Mouse (Mus musculus) limb, embryonic 15.5 days (tissue): ENCODE measurements around the gene Ctsk. TPM values are rescaled to one million over a fixed set of nuclear protein-coding genes. Genes with fewer than 3 reads are reported as not detected.

Source experiments
- ATAC-seq: fragments of 200-750 bp; cut with Nextera tagmentation; 2 replicates; pipeline ENCODE4 v1.8.0; 2017; ENCODE audit warnings: low read depth, moderate TSS enrichment; ENCODE audit not compliant: insufficient number of reproducible peaks, low FRiP score, low TSS enrichment
- H3K27ac ChIP-seq: fragments of 300-500 bp; sonication (generic); 2 replicates; pipeline ENCODE4 v1.5.1; 2015; ENCODE audit warnings: moderate library complexity, mild to moderate bottlenecking, inconsistent platforms
- H3K27me3 ChIP-seq: fragments of 300-500 bp; sonication (generic); 2 replicates; pipeline ENCODE4 v1.6.1; 2015; ENCODE audit warnings: inconsistent platforms
- H3K36me3 ChIP-seq: fragments of 300-500 bp; sonication (generic); 2 replicates; pipeline ENCODE4 v1.6.1; 2015; ENCODE audit warnings: inconsistent platforms
- H3K4me1 ChIP-seq: fragments of 300-500 bp; sonication (generic); 2 replicates; pipeline ENCODE4 v1.6.1; 2015; ENCODE audit warnings: inconsistent platforms
- H3K4me2 ChIP-seq: fragments of 300-500 bp; sonication (generic); 2 replicates; pipeline ENCODE4 v1.6.1; 2015; ENCODE audit warnings: mild to moderate bottlenecking, inconsistent platforms
- H3K4me3 ChIP-seq: fragments of 300-500 bp; sonication (generic); 2 replicates; pipeline ENCODE4 v1.5.1; 2015; ENCODE audit warnings: mild to moderate bottlenecking, inconsistent platforms
- H3K9ac ChIP-seq: fragments of 300-500 bp; sonication (generic); 2 replicates; pipeline ENCODE4 v1.6.1; 2015; ENCODE audit warnings: inconsistent platforms
- H3K9me3 ChIP-seq: fragments of 300-500 bp; sonication (generic); 2 replicates; pipeline ENCODE4 v1.6.1; 2016; ENCODE audit warnings: inconsistent platforms
- WGBS: fragments of 180-500 bp; shearing (Covaris S2); methylation state at CpG from one replicate; pipeline ENCODE4 v1.1.7; 2015; 5-methylcytosine and 5-hydroxymethylcytosine counted together
- polyA plus RNA-seq: library from polyadenylated mRNA; unstranded; fragments of >200 nt; fragmentation: Nextera tagmentation; extraction: Ambion mirVana; gene quantifications from 2 replicates; pipeline ENCODE4 v1.2.1, GENCODE M21; 2015

The Ctsk gene
- polyA plus RNA-seq, 1 experiment from 2014 or later: 97.6 TPM

DNA sequence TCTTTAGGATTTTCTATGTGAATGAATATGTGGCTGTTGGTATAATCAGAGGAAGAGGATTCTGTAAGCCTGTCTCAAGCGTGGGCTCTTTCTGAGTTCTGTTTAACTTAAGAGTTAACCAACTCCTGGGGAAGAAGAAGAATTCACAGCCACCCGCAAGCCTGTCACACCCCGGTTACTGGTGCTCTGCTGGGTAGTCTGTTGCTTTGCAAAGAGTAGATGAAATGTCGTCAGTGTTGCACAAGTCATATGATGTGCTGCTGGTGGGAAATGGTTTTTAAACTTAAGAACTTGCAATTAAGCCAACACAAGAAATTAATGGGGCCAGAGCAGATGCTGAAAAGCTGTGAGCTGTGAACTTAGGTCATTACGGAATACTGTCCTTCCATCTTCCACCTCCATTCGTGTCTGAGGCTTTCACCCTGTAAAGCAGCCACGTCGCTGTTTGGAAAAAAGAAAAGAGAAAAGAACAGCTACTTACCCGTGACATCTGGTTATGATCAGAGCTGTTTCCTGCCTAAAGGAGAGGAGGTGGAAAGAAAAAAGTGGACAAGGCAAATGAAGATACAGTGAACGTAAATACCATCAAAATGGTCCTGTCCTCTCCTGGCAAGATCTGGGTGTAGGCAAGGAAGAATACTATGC, 562 bp downstream of the Ctsk start:
- H3K4me2 ChIP-seq: peak overlapping the region; percentile 48
- ATAC-seq: no peak; the same call in 1 of the 2 replicates
- peaks cover 25% of the 10 kb centered on the region for H3K36me3 ChIP-seq
- WGBS: 20% methylated on average over 10 of the region's 10 CpGs
- H3K4me1 ChIP-seq: peaks cover 6% of the 10 kb centered on the region
- H3K9me3 ChIP-seq: no peaks in the 10 kb centered on the region
- H3K27ac ChIP-seq: peak overlapping the region; percentile 85
- no peaks in the 10 kb centered on the region for H3K27me3 ChIP-seq
- peak overlapping the region; percentile 31; the same call in 1 of the 2 replicates for H3K9ac ChIP-seq
- peak overlapping the region; percentile 37 for H3K4me3 ChIP-seq

GRCm38 (mm10) chr3:95502312-95502711, 3.3 kb downstream of the Ctsk start:
- Histone ChIP-seq H3K36me3 (peaks cover 20% of the 10 kb centered on the region), H3K4me2 (no peak overlapping the region), H3K4me3 (no peak overlapping the region), H3K4me1 (peaks cover 6% of the 10 kb centered on the region), H3K27ac (no peak overlapping the region), H3K9ac (no peak overlapping the region), H3K27me3 (no peaks in the 10 kb centered on the region), H3K9me3 (no peaks in the 10 kb centered on the region)
- ATAC-seq: no peak
- WGBS: 72% methylated on average over 2 of the region's 2 CpGs

- H3K4me2 ChIP-seq: no peak overlapping the region
- H3K4me3 ChIP-seq: no peak overlapping the region
- no peaks in the 10 kb centered on the region for H3K4me1 ChIP-seq
- no peaks in the 10 kb centered on the region for H3K9me3 ChIP-seq
- no peak overlapping the region for H3K27ac ChIP-seq
- WGBS: 52% methylated on average over 6 of the region's 6 CpGs
- H3K9ac ChIP-seq: no peak overlapping the region
- ATAC-seq: no peak
- no peaks in the 10 kb centered on the region for H3K27me3 ChIP-seq
- H3K36me3 ChIP-seq: peaks cover 20% of the 10 kb centered on the region; the same call in 1 of the 2 replicates
Observed at GRCm38 (mm10) chr3:95509348-95509747, 10.3 kb downstream of the Ctsk start.

DNA sequence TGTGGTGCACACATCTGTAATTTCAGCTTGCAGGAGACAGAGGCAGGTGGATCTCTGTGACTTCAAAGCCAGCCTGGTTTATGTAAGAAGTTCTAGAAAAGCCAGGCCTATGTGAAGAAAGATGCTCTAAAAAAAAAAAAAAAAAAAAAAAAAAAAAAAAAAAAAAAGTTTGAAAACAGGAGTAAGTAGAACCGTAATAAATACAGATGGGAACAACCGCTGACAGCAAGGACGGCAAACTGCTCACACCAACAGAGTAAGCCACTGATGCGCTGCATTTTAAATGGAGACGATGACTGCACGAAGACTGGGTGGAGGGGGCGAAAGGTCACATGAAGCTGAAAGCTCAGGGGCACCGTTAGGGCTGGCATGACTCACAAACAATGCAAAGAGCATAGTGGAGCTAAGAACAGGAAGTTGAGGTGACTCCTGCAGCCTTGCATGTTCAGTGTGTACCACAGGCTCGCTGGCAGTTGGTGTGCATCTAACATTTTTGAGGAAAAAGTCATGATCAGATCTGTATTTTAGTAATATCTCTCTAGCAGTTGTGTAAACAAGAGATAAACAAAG, 12.6 kb downstream of the Ctsk start:
- Histone ChIP-seq H3K4me1 (no peaks in the 10 kb centered on the region), H3K4me3 (no peak overlapping the region)
- 74% methylated on average over 9 of the region's 9 CpGs for WGBS

GRCm38 (mm10) chr3:95516614-95517041, 17.6 kb downstream of the Ctsk start:
- H3K27me3 ChIP-seq: no peaks in the 10 kb centered on the region
- no peaks in the 10 kb centered on the region for H3K36me3 ChIP-seq
- peaks cover 2% of the 10 kb centered on the region; the same call in 1 of the 2 replicates for H3K4me1 ChIP-seq
- no peaks in the 10 kb centered on the region for H3K9me3 ChIP-seq
- H3K4me2 ChIP-seq: no peak overlapping the region
- no peak overlapping the region for H3K4me3 ChIP-seq
- no peak for ATAC-seq
- no peak overlapping the region for H3K27ac ChIP-seq
- H3K9ac ChIP-seq: no peak overlapping the region
- WGBS: 98% methylated on average over 3 of the region's 3 CpGs

More for the DNA sequence above, 12.6 kb downstream of the Ctsk start:
- no peaks in the 10 kb centered on the region for H3K9me3 ChIP-seq
- ATAC-seq: no peak
- no peak overlapping the region for H3K9ac ChIP-seq
- H3K4me2 ChIP-seq: no peak overlapping the region
- H3K27me3 ChIP-seq: no peaks in the 10 kb centered on the region
- peaks cover 15% of the 10 kb centered on the region; the same call in 1 of the 2 replicates for H3K36me3 ChIP-seq
- H3K27ac ChIP-seq: no peak overlapping the region

DNA sequence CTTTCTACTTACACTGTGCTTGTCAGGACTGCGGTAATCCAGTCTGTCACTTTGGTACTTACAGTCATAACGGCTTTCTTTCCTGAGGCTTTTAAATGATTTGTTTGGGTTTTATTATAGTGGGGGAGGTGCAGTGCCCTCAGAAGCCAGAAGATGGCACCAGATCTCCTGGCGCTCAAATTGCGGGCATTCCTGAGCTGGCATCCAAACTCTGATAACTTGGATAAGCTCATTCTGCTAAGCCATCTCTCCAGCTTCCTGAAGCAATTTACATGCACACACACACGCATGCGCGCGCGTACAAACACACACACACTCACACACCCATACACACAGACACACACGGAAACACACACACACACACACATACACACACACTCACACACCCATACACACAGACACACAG, 18.4 kb downstream of the Ctsk start:
- ATAC-seq: no peak
- WGBS: 18% methylated on average over 10 of the region's 10 CpGs
- H3K27me3 ChIP-seq: no peaks in the 10 kb centered on the region

GRCm38 (mm10) chr3:95518891-95519290, 19.8 kb downstream of the Ctsk start:
- H3K27ac ChIP-seq: no peak overlapping the region
- no peak overlapping the region for H3K4me2 ChIP-seq
- H3K4me3 ChIP-seq: no peak overlapping the region
- peaks cover 2% of the 10 kb centered on the region; the same call in 1 of the 2 replicates for H3K4me1 ChIP-seq
- no peaks in the 10 kb centered on the region for H3K36me3 ChIP-seq
- no peak for ATAC-seq
- H3K9ac ChIP-seq: no peak overlapping the region
- no peaks in the 10 kb centered on the region for H3K9me3 ChIP-seq
- WGBS: 77% methylated on average over 7 of the region's 7 CpGs
- no peaks in the 10 kb centered on the region for H3K27me3 ChIP-seq

More for the DNA sequence above, 18.4 kb downstream of the Ctsk start:
- Histone ChIP-seq H3K9me3 (no peaks in the 10 kb centered on the region), H3K4me1 (peaks cover 2% of the 10 kb centered on the region; the same call in 1 of the 2 replicates), H3K4me3 (no peak overlapping the region), H3K4me2 (no peak overlapping the region), H3K36me3 (no peaks in the 10 kb centered on the region), H3K9ac (no peak overlapping the region), H3K27ac (no peak overlapping the region)

GRCm38 (mm10) chr3:95519315-95519714, 20.3 kb downstream of the Ctsk start:
- ATAC-seq: no peak
- Histone ChIP-seq H3K9me3 (no peaks in the 10 kb centered on the region), H3K4me2 (no peak overlapping the region), H3K4me3 (no peak overlapping the region), H3K27me3 (no peaks in the 10 kb centered on the region), H3K27ac (no peak overlapping the region), H3K4me1 (peaks cover 2% of the 10 kb centered on the region; the same call in 1 of the 2 replicates), H3K36me3 (no peaks in the 10 kb centered on the region), H3K9ac (no peak overlapping the region)
- 67% methylated on average over 2 of the region's 2 CpGs for WGBS

DNA sequence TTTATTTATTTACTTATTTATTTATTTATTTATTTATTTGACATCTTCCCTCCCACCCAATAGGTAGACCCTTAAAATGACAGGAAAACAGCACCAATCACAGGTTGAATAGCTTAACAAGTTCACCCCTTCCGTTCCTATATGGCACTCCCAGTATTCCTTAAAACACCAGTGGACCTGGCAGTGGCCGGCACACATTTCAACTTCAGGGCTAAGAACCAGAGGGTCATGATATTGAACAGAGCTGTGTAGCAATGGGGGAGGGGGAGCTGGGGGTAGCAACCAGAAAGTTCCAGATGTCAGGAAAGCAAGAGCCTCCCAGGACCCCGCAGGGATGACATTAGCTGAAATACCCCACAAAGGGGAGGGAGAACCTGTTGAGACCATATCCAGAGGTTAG, 21.0 kb downstream of the Ctsk start:
- no peaks in the 10 kb centered on the region for H3K36me3 ChIP-seq
- no peaks in the 10 kb centered on the region for H3K27me3 ChIP-seq
- H3K9ac ChIP-seq: no peak overlapping the region
- 89% methylated on average over 3 of the region's 3 CpGs for WGBS
- H3K4me1 ChIP-seq: peaks cover 2% of the 10 kb centered on the region; the same call in 1 of the 2 replicates
- H3K4me2 ChIP-seq: no peak overlapping the region
- no peak overlapping the region for H3K4me3 ChIP-seq
- no peak overlapping the region for H3K27ac ChIP-seq
- H3K9me3 ChIP-seq: no peaks in the 10 kb centered on the region
- no peak for ATAC-seq

- Histone ChIP-seq H3K9ac (no peak overlapping the region), H3K4me2 (no peak overlapping the region), H3K4me3 (no peak overlapping the region), H3K36me3 (no peaks in the 10 kb centered on the region), H3K4me1 (peaks cover 2% of the 10 kb centered on the region; the same call in 1 of the 2 replicates), H3K27ac (no peak overlapping the region), H3K9me3 (no peaks in the 10 kb centered on the region), H3K27me3 (no peaks in the 10 kb centered on the region)
- 81% methylated on average over 10 of the region's 10 CpGs for WGBS
- ATAC-seq: no peak
Observed at GRCm38 (mm10) chr3:95521168-95521567, 22.1 kb downstream of the Ctsk start.

DNA sequence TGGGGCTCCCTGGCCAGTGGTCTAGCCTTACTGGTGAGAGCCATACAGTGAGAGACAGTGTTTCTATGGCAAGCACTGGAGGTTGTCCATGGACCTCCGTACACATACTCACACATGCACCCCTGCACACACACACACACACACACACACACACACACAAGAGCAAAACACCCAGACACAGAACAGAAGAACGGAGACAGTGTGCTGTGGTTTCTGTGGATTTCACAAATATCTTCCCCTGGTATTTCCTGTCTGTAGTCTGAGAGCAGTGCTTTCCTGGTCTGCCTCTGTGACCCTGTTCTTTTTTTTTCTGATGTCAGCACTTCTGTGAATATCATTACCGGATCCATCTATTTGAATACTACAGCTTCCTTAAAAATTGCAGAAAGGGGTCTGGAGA, 24.6 kb downstream of the Ctsk start:
- Histone ChIP-seq H3K9ac (no peak overlapping the region), H3K36me3 (no peaks in the 10 kb centered on the region), H3K4me1 (no peaks in the 10 kb centered on the region), H3K9me3 (no peaks in the 10 kb centered on the region), H3K4me3 (no peak overlapping the region), H3K4me2 (no peak overlapping the region), H3K27ac (no peak overlapping the region), H3K27me3 (no peaks in the 10 kb centered on the region)
- ATAC-seq: no peak
- WGBS: 54% methylated on average over 3 of the region's 3 CpGs

- Histone ChIP-seq H3K4me2 (no peak overlapping the region), H3K9me3 (no peaks in the 10 kb centered on the region), H3K4me1 (no peaks in the 10 kb centered on the region), H3K27me3 (no peaks in the 10 kb centered on the region), H3K36me3 (no peaks in the 10 kb centered on the region), H3K4me3 (no peak overlapping the region), H3K9ac (no peak overlapping the region), H3K27ac (no peak overlapping the region)
- 62% methylated on average over 2 of the region's 2 CpGs for WGBS
- no peak for ATAC-seq
Observed at GRCm38 (mm10) chr3:95524673-95525072, 25.6 kb downstream of the Ctsk start.
